Mouse (Mus musculus): ENCODE measurements around the gene Ryr1. TPM values are rescaled to one million over a fixed set of nuclear protein-coding genes. Genes with fewer than 3 reads are reported as not detected.

Gene Ryr1
- polyA plus RNA-seq, 1 experiment from 2014 or later = 0.22 TPM

DNA sequence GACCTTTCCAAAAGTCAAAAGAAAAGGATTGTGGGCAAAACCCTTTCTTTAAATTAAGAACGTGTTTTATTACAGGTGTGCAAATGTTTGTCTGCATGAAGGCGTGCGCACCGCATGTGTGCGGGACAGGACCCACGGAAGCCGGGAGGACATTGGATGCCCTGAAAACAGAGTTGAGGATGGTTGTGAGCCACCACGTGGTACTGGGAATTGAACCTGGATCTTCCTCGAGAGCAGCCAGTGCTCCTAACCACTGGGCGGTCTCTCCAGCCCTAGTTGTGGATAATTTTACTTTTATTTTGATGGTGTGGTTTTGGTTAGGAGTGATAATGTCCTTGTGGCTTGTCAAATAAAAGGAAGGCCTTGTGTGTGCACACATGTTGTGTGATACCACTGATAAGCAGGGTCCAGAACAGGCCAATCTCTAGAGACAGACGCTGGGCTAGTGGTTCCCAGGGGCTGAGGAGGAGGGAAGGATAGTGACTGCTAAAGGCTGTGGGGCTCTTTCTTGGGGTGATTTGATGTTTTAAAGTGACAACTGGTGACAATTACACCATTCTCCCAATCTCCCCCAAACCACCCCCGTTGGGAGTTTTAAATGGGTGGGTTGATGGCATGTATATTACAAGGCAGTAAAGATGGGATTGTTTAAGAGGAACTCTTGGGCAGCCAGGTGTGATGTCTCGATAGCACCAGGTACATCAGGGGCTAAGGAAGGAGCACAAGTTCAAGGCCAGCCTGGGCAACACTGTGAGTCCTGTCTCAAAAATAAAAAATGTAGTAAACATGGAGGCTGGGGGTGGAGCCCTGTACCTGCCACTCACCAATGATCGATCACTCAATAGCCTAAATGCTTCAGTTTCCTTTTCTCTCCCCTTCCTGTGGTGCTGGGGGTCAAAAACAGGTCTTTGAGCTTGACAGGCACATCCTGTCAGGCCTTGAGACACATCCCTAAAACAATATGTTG, 95.0 kb downstream of the Ryr1 start:
- 0 out of 2 replicates have a peak overlapping the region, but pooled peaks have one; percentile 1 for H3K9ac ChIP-seq
- H3K4me3 ChIP-seq (replicated peaks) = no peak overlapping the region
- 37% methylated on average over 14 of the region's 14 CpGs for WGBS (ENCODE audit: insufficient replicate concordance)
- peaks cover 54% of the 10 kb centered on the region for H3K4me1 ChIP-seq (replicated peaks)
- peak overlapping the region; percentile 39 for H3K4me2 ChIP-seq
- no peaks in the 10 kb centered on the region for H3K36me3 ChIP-seq
- DNase-seq (peak; percentile 80), ATAC-seq (ENCODE audit: low read depth) (peak; percentile 99)
- no peaks in the 10 kb centered on the region for H3K9me3 ChIP-seq (replicated peaks)
- peak overlapping the region; percentile 92 for H3K27ac ChIP-seq
- H3K27me3 ChIP-seq = no peaks in the 10 kb centered on the region

DNA sequence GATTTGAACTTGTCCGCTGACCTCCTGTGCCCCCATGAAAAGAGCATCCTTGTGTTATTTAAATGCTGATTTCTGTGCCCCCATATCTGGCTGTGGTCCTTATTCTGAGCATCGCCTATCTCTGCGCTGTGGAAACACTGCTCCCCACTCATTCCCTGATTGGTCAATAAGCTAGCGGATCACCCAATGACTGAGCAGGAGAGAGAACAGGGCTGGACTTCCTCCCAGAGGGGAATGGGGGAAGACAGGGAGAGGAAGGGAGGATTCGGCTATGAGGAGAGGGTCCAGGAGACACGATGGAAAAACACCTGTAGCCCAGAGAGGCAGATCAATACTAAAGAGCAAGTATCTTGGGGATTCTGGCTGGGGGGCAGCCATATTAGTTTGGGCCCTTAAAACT, 96.2 kb downstream of the Ryr1 start:
- Histone ChIP-seq H3K27ac (peak overlapping the region; percentile 26), H3K4me3 (replicated peaks) (no peak overlapping the region), H3K9ac (no peak overlapping the region), H3K4me2 (no peak overlapping the region), H3K4me1 (replicated peaks) (peaks cover 56% of the 10 kb centered on the region), H3K9me3 (replicated peaks) (no peaks in the 10 kb centered on the region), H3K36me3 (no peaks in the 10 kb centered on the region), H3K27me3 (no peaks in the 10 kb centered on the region)
- 81% methylated on average over 6 of the region's 6 CpGs for WGBS (ENCODE audit: insufficient replicate concordance)
- no peak for ATAC-seq (ENCODE audit: low read depth)
- DNase-seq = no peak

DNA sequence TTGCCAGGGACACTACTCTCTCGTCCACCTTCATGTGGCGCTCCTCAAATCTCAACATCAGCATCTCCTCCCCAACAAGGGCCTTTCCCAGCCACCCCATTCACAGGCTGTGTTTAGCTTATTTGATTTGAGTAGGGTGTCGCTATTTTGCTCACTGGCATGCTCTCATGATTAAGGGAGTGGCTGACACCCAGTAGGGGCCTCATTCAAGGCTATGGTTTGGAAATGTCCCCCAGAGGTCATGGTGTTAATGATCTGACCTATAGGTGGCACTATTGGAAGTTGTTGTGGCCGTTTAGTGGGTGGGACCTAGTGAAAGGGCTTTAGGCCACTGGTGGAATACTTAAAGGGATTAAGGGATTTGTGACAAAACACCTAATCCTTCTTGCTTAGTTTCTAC, 98.2 kb downstream of the Ryr1 start:
- H3K9ac ChIP-seq = no peak overlapping the region
- H3K27ac ChIP-seq = no peak overlapping the region
- 82% methylated on average over 4 of the region's 4 CpGs for WGBS (ENCODE audit: insufficient replicate concordance)
- no peaks in the 10 kb centered on the region for H3K9me3 ChIP-seq (replicated peaks)
- no peak overlapping the region for H3K4me3 ChIP-seq (replicated peaks)
- no peak overlapping the region for H3K4me2 ChIP-seq
- peaks cover 56% of the 10 kb centered on the region for H3K4me1 ChIP-seq (replicated peaks)
- DNase-seq (no peak), ATAC-seq (ENCODE audit: low read depth) (no peak)
- no peaks in the 10 kb centered on the region for H3K36me3 ChIP-seq
- no peaks in the 10 kb centered on the region for H3K27me3 ChIP-seq

DNA sequence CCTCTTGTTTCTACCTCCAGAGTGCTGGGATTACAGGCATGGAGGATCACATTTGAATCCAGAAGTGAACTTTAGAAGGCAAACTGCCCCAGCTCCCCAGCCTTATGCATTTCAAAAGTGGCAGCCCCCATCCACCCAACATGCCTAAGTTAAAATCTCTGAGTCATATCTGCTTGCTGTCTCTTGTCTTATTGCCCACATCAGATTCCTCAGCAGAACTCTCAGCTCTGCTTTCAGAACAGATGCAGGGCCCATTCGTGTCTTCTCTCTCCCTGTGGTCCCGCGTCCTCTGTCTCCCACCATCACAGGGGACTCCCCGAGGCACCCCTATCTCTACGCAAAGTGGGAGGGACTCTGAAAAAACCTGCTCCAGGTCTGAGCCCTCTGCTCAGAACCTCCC, 98.8 kb downstream of the Ryr1 start:
- DNase-seq (no peak), ATAC-seq (ENCODE audit: low read depth) (no peak)
- no peak overlapping the region for H3K4me3 ChIP-seq (replicated peaks)
- no peak overlapping the region for H3K9ac ChIP-seq
- peaks cover 5% of the 10 kb centered on the region for H3K27me3 ChIP-seq
- no peaks in the 10 kb centered on the region for H3K9me3 ChIP-seq (replicated peaks)
- H3K4me1 ChIP-seq (replicated peaks) = peaks cover 50% of the 10 kb centered on the region
- no peak overlapping the region for H3K4me2 ChIP-seq
- H3K27ac ChIP-seq = no peak overlapping the region
- 73% methylated on average over 5 of the region's 5 CpGs for WGBS (ENCODE audit: insufficient replicate concordance)
- no peaks in the 10 kb centered on the region for H3K36me3 ChIP-seq

DNA sequence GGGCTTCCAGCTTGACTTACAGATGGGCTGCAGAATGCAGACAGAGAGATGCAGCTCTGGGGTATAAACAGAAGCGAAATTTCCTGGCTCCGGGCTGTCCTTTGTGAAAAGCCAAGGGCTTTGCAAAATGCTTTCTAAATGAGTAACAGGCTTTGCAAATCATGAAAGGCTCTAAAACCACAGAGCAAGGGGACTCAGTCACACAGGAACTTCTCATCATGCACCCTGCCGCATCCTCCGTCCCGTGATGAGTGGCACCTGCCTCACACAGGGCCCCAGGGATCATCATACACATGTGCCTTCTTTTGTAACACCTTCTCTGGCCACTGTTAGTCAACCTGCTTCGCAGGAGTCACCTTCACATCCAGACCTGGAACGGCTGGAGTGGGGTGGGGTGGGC, 99.4 kb downstream of the Ryr1 start:
- Histone ChIP-seq H3K27me3 (peaks cover 12% of the 10 kb centered on the region), H3K9ac (no peak overlapping the region), H3K4me3 (replicated peaks) (no peak overlapping the region), H3K4me2 (no peak overlapping the region), H3K9me3 (replicated peaks) (no peaks in the 10 kb centered on the region), H3K36me3 (no peaks in the 10 kb centered on the region), H3K27ac (no peak overlapping the region), H3K4me1 (replicated peaks) (peaks cover 44% of the 10 kb centered on the region)
- no peak for ATAC-seq (ENCODE audit: low read depth)
- 63% methylated on average over 7 of the region's 7 CpGs for WGBS (ENCODE audit: insufficient replicate concordance)
- DNase-seq = no peak

DNA sequence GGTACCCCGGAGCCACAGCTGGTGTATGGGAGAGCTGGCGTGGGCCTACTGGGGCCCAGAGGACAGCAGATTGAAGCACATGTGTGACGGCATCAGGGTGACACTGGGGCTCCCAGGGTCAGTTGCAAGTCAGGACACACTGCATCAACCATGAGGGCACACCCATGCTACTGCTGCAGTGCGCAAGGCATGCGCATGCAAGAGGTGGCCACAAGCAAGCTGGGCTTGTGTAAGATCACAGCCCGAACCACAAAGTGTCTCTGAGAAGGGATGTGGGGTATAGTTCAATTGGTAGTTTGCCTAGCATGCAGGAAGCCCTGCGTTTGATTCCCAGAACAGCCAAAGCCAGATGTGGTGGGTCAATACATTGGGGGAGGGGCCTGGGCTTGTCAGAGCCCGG, 101.5 kb downstream of the Ryr1 start:
- H3K4me1 ChIP-seq (replicated peaks) = peaks cover 34% of the 10 kb centered on the region
- ATAC-seq (ENCODE audit: low read depth) (no peak), DNase-seq (no peak)
- H3K4me2 ChIP-seq = no peak overlapping the region
- H3K9ac ChIP-seq = no peak overlapping the region
- no peak overlapping the region for H3K27ac ChIP-seq
- 75% methylated on average over 8 of the region's 8 CpGs for WGBS (ENCODE audit: insufficient replicate concordance)
- no peaks in the 10 kb centered on the region for H3K9me3 ChIP-seq (replicated peaks)
- H3K27me3 ChIP-seq = peaks cover 32% of the 10 kb centered on the region
- no peaks in the 10 kb centered on the region for H3K36me3 ChIP-seq
- no peak overlapping the region for H3K4me3 ChIP-seq (replicated peaks)

DNA sequence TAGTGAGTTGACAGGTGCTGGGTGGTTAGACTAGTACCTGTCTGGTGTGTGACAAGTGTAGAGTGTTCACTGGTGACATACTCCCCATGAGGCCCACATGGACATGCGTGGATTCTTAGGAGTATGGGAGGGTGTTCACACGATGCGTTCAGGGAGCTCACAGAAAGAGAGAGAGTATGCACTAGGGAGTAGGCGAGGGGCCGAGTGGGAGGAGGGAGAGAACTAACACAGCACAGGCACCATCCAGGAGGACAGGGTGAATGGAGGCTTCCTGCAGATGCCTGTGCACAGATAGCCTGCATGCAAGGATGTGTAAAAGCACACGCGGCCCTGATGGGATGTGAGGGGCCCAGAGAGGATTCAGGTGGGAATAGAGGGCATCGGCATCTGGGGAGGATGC, 102.5 kb downstream of the Ryr1 start:
- Histone ChIP-seq H3K4me3 (replicated peaks) (no peak overlapping the region), H3K36me3 (no peaks in the 10 kb centered on the region), H3K27me3 (peaks cover 42% of the 10 kb centered on the region), H3K4me1 (replicated peaks) (peaks cover 32% of the 10 kb centered on the region), H3K27ac (no peak overlapping the region), H3K4me2 (no peak overlapping the region), H3K9ac (no peak overlapping the region), H3K9me3 (replicated peaks) (no peaks in the 10 kb centered on the region)
- ATAC-seq (ENCODE audit: low read depth) (no peak), DNase-seq (no peak)
- WGBS (ENCODE audit: insufficient replicate concordance) = 80% methylated on average over 8 of the region's 8 CpGs

DNA sequence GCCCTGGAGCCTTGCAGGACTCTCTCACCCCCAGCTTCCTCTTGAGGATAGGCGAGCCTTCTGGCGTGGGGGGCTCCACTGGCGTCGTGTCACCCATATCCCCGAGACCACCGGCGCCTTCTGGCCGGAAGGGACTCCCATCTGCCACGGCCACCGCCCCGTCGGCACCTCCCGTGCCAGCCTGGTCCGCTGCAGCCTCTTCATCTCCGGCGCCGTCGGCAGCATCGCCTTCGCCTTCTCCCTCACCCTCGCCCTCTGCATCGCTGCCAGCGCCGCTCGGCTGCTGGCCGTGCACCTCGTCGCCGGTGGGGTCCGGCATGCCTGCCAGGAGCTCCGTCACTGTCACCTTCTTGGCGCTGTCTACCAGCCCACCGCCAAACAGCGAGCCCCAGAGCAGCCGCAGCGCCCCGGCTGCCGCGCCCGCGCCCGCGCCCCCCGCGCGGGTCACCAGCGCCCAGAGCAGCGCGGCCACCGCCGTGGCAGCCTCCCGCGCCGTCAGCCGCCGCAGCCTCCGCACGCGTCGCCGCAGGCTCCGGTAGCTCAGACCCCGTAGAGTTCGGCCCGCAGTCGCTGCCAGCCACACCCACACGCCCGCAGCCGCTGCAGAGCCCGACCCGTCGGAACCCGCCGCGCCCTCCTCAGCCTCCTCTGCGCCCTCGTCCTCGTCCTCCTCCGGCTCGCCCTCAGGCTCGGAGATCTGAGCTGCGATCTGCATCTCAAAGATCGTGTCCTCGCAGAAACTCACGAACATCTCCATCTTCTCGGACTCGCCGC, 105.3 kb downstream of the Ryr1 start:
- DNase-seq (no peak), ATAC-seq (ENCODE audit: low read depth) (no peak)
- Histone ChIP-seq H3K4me3 (replicated peaks) (peak overlapping the region; percentile 55), H3K27me3 (peaks cover 54% of the 10 kb centered on the region), H3K9me3 (replicated peaks) (peaks cover 6% of the 10 kb centered on the region; the same call in 1 of the 2 replicates), H3K9ac (peak overlapping the region; percentile 41; the same call in 1 of the 2 replicates), H3K4me2 (peak overlapping the region; percentile 70), H3K36me3 (no peaks in the 10 kb centered on the region), H3K4me1 (replicated peaks) (peaks cover 16% of the 10 kb centered on the region), H3K27ac (no peak overlapping the region)
- WGBS (ENCODE audit: insufficient replicate concordance) = 4% methylated on average over 85 of the region's 88 CpGs

DNA sequence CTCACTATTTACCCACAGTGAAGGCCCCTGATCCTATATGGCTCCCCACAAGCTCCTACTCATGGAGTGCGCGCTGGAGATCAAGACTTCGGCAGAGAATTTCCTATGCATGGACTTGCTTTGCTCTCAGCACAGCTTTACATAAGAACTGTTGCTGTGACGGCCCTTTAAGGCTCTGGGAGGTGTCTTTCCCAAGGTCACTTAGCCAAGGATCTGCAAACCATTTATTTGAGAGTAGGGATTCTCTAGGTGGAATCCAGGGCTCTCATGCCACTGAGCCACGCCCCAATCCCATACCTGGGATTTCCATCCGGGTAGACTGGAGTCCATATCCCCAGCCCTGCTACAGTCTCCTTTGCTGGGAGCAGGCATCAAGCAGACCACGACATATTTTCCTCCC, 107.8 kb downstream of the Ryr1 start:
- ATAC-seq (ENCODE audit: low read depth) (no peak), DNase-seq (no peak)
- WGBS (ENCODE audit: insufficient replicate concordance) = 73% methylated on average over 7 of the region's 7 CpGs
- Histone ChIP-seq H3K9ac (no peak overlapping the region), H3K36me3 (no peaks in the 10 kb centered on the region), H3K4me1 (replicated peaks) (peaks cover 16% of the 10 kb centered on the region), H3K27ac (no peak overlapping the region), H3K9me3 (replicated peaks) (peaks cover 6% of the 10 kb centered on the region; the same call in 1 of the 2 replicates), H3K4me2 (no peak overlapping the region), H3K27me3 (peaks cover 54% of the 10 kb centered on the region), H3K4me3 (replicated peaks) (no peak overlapping the region)

DNA sequence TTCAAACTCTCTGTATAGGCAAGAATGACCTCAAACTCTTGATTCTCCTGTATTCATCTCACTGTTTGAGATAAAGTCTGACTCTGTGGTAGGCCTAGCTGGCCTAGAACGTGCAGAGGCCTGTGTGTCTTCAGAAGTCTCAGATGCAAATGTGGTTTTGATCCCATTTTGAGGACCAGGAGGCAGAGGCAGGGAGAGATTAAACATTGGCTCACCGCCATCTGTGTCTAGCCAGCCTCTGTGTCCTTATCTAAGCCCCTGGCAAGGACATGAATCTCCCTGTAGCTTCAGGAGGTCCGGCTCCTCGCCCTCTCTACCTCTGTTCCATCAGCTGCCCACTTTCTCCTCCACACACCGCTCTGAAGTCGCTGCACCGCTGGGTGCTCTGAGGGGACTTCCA, 108.5 kb downstream of the Ryr1 start:
- Histone ChIP-seq H3K4me2 (no peak overlapping the region), H3K4me1 (replicated peaks) (peaks cover 16% of the 10 kb centered on the region), H3K27me3 (peaks cover 51% of the 10 kb centered on the region), H3K27ac (no peak overlapping the region), H3K9ac (no peak overlapping the region), H3K9me3 (replicated peaks) (peaks cover 6% of the 10 kb centered on the region; the same call in 1 of the 2 replicates), H3K4me3 (replicated peaks) (no peak overlapping the region), H3K36me3 (no peaks in the 10 kb centered on the region)
- DNase-seq (no peak), ATAC-seq (ENCODE audit: low read depth) (no peak)
- 56% methylated on average over 7 of the region's 7 CpGs for WGBS (ENCODE audit: insufficient replicate concordance)

DNA sequence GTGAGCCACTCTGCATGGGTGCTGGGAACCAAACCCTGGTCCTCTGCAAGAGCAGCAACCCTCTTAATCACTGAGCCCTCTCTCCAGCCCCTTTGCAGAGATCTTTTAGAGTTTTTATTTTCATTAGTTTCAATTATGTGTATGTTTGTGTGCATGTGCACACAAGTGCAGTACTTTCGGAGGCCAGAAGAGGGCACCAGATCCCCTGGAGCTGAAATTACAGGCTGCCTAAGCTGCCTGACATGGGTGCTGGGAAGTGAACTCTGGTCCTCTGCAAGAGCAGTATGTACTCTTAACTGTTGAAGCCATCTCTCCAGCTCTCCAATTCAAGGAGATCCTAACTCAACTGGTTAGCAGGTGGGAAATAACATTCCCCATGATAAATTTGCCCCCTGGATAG, 110.0 kb downstream of the Ryr1 start:
- H3K27me3 ChIP-seq = peaks cover 36% of the 10 kb centered on the region
- no peak overlapping the region for H3K9ac ChIP-seq
- WGBS (ENCODE audit: insufficient replicate concordance) = 83% methylated on average over 1 of the region's 1 CpGs
- no peak overlapping the region for H3K4me3 ChIP-seq (replicated peaks)
- peaks cover 6% of the 10 kb centered on the region; the same call in 1 of the 2 replicates for H3K9me3 ChIP-seq (replicated peaks)
- H3K27ac ChIP-seq = no peak overlapping the region
- no peak overlapping the region for H3K4me2 ChIP-seq
- no peaks in the 10 kb centered on the region for H3K36me3 ChIP-seq
- H3K4me1 ChIP-seq (replicated peaks) = peaks cover 14% of the 10 kb centered on the region
- DNase-seq (no peak), ATAC-seq (ENCODE audit: low read depth) (no peak)

Measured in liver, embryonic 13.5 days (tissue).